Mouse (Mus musculus) 416B (cell line): Measurements from ENCODE around the gene Eaf2.

Source experiments
- DNase-seq: peaks from one replicate; pipeline ENCODE4 v3.0.0; 2011; ENCODE audit warnings: low read depth

Eaf2 gene

DNA sequence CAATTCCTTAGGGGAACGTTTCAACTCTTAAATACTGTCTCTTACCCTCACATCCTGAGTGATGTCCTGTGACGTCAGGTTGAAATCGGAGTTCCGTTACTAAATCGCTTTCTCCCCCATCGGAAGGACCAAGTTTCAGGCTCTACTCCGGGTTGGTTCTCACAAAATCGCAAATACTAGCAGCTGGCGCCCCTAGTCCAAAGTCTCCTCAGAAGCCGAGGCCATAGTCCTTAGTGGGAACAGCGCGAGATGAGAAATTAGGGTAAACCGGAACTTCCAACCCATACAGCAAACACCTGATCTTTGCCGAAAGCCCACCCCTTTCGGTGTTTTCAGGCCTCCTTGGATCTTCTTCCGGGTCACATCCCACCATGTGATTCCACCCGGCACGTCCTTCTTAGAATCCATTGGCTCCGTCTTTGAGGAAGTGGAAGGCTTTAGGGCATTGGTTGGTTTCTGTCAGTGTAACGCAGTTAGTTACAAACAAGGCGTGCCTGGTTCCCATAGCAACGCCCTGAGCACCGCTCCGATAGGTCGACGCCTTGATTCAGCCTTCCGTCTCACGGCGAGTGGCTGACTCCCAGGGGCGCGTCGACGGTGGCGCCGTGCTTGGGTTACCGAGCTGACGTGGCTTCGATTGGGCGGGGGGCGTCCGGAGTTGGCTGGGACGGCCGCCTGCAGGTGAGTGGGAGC lies at the start of gene Eaf2, which contains the start of gene Golgb1:
Gene Eaf2, minus strand, starts transcription at position 421 of the 693 bp plus-strand sequence.
Gene Golgb1, plus strand, starts transcription at position 558 of the 693 bp plus-strand sequence.
- peak; percentile 100 for DNase-seq

GRCm38 (mm10) chr16:36924312-36924711 lies 49.5 kb upstream of the Eaf2 start:
- DNase-seq: peak; percentile 16

- no peak for DNase-seq
Observed at GRCm38 (mm10) chr16:36921980-36922379, 47.2 kb upstream of the Eaf2 start.

DNA sequence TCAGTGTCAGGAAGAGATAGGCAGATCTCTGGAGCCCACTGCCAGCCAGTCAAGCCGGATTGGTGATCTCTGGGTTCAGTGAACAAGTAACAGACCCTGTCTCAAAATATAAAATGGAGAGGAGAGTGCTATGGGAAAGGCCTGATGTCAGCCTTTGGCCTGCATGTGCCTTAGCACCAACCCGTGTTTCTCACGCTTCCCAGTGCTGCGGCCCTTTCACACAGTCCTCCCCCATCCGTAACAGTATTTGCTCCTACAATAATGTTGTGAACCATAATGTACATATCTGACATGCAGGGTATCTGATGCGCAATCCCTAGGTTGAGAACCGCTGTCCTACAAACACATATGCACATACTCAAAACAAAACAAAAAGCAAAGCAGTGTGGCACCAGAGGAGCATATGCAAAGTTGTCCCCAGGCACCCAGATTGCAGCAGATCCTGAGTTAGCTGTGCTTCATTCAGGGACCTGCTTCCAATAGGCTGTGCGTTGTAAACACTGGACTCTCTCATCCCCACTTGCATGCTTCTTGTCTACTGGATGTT lies 46.3 kb upstream of the Eaf2 start:
- no peak for DNase-seq

- DNase-seq: peak; percentile 53
Observed at GRCm38 (mm10) chr16:36920410-36920809, 45.6 kb upstream of the Eaf2 start.

GRCm38 (mm10) chr16:36918505-36918904 lies 43.7 kb upstream of the Eaf2 start:
- no peak for DNase-seq

DNA sequence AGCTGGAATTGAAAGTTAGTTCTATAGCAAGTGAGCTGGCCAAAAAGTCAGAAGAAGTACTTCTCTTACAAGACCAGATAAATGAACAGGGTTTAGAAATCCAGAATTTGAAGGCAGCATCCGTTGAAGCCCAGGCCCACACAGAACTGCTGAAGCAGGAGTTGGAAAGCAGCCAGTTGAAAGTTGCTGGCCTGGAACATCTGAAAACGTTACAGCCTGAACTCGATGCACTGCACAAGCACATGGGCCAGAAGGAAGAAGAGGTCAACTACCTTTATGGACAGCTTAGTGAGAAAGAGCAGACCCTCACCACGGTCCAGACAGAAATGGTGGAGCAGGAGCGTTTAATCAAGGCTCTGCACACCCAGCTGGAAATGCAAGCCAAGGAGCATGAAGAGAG lies 39.4 kb upstream of the Eaf2 start:
- DNase-seq: no peak

DNA sequence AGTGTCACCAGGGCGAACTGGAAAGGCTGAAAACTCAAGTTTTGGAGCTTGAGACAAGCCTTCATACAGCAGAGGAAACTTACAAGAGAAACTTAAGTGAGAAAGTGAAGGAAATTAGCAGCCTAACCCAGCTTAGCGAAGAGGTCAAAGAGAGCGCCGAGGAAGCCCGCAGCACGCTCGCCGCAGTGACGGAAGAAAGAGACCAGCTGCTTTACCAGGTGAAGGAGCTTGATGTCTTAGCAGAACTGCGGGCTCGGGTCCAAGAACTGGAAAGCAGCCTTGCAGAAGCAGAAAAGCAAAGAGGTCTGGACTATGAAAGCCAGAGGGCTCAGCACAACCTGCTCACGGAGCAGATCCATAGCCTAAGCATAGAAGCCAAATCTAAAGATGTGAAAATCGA lies 37.5 kb upstream of the Eaf2 start:
- no peak for DNase-seq

DNA sequence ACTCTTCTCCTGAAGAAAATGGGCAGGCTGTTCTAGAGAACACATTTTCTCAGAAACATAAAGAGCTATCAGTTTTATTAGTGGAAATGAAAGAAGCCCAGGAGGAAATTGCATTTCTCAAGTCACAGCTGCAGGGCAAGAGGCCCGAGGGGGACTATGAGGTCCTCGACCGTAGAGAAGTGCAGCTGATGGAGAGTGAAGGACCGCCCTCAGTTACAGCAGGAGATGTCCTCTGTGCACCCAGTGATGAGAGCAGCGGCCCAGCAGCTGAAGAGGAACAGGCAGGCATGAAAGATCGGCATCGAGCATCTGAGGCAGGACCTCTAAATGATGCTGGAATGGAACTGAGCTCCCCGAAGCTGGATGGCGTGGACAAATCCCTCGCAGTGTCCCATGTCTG lies 37.1 kb upstream of the Eaf2 start:
- no peak for DNase-seq

DNA sequence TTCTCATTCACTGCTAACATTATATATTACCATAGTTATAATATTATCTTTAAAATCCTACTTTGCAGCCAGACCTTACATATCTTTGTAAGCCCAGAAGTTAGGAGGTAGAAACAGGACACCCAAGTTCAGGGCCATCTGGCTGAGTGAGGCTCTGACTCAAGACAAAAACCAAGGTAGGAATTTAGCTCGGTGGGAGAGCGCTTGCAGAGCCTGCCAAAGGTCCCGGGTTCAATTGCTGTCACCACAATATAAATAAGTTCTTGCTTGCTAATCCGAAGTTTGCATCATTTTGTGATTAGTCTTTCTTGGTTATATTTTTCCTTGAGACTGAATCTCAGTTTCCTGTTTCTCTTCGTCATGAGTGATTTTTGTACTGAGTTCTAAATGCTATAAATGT lies 28.4 kb upstream of the Eaf2 start:
- no peak for DNase-seq

DNA sequence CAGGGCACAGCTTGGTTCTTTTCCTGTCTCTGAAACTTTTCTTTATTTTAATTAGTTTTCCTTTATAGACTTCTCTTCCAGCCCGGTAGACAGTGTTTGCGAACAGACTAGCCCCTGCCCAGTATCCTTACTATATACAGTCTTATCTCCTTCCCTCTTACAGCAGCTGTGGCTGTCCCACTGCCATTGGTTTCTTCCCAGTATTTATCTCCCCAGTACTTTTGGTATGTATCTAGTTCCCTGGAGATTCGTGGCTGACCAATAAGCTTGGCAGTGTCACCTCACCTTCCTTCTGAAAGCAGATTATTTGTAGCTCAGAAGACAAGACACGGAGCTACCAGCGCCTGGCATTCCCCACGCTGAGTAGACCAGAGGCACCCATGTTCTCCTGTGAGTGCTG lies 21.9 kb upstream of the Eaf2 start:
- DNase-seq: no peak

- no peak for DNase-seq
Observed at GRCm38 (mm10) chr16:36893317-36893716, 18.5 kb upstream of the Eaf2 start.

DNA sequence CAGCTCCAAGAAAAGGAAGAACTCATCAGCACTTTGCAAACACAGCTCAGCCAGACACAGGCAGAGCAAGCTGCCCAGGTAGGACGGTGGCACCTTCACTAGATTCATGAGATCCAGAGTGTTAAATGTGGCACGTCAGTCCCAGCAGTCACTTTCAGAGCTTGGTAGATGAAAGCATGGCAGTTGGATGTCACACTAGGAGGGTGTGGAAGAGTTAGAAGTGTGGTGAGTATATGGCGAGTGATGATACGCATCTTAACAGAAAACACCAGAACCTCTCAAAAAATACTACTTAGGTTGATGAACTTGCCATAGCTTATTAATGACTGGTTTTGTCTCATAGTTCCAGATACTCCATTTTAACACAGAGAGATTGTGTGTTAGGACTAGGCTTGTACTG lies 16.6 kb upstream of the Eaf2 start:
- no peak for DNase-seq

- no peak for DNase-seq
Observed at GRCm38 (mm10) chr16:36890559-36890958, 15.8 kb upstream of the Eaf2 start.

DNA sequence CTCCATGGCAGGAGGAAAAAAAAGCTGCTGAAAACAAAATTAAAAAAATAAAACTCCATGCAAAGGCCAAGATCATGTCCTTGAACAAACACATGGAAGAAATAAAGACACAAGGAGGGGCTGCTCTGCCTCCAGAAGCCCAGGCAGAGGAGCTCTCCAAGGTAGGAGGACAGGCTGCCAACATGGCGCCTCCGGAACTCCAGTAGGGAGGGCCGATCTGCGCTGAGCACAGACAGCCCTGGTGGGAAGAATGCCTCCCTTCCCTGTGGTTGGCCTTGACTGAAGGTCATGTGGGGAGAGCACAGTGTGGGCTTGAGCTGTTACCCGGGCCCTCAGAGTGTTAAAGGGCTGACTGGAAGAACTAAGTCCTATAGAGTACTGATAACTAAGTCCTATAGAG lies 12.7 kb upstream of the Eaf2 start:
- no peak for DNase-seq

DNA sequence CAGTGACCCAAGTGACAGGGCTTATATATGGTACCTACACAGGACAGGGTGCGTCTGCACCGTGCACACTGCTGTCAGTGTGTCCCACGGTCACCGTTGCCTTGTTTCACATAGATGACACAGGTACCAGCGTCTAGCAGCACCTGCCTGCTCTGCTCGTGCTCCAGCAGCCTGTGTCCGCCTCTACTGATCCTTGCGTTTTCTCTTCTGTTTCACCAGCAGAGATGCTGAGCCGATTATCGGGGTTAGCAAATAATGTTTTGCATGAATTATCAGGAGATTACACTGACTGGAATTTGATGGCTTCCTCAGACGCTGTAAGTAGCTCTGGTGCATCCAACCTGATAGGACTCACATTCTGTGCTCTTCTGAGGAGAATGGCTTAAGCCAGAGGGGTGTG lies 11.1 kb upstream of the Eaf2 start:
- no peak for DNase-seq

DNA sequence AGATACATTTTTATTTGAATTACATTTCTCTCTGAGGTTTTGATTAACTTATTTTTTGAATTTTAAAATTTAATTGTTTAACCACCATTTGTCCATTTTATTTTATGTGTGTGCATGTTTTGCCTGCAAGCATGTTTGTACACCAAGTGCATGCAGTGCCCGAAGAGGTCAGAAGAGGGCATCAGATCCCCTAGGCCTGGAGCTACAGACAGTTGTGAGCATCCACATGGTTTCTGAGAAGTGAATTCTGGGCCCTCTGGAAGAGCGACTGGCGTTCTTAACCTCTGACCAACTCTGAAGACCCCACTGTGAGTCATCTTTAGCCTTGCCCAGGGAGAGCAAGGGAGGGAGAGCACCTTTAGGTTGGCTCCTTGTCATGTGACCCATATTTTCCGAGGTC lies 10.1 kb upstream of the Eaf2 start:
- DNase-seq: peak; percentile 72

DNA sequence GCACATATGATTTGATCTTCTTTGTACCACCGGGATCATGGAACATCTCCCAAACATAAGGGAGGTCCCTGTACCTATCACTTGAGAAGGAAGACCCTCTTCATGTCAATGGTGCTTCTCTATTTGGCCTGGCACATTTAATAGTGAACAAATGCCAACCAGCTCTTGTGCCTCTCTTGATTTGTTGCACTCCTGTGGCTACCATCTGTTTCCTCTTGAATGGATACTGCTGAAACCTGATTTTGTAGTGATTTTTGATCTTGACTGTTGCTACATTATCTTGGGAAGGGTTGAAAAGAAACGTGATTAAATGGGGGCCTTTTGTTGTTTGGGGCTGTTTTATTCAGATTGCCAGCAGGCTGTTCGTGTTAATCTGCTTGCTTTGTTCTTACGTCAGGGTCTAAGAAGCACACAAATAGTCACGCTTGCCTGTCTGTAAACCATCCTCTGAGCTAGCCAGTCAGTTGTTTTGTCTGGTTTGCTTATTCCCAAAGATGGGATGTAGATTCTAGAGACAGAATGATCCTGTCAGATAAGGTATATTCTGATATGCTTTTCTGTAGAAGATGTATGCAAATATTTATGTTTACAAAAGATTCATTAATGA lies 8.0 kb upstream of the Eaf2 start:
- DNase-seq: no peak

- peak; percentile 52 for DNase-seq
Observed at GRCm38 (mm10) chr16:36877316-36877715, 2.5 kb upstream of the Eaf2 start.

- peak; percentile 39 for DNase-seq
Observed at GRCm38 (mm10) chr16:36875276-36875851, 561 bp upstream of the Eaf2 start.

GRCm38 (mm10) chr16:36869442-36869841 lies 5.4 kb downstream of the Eaf2 start:
- no peak for DNase-seq

DNA sequence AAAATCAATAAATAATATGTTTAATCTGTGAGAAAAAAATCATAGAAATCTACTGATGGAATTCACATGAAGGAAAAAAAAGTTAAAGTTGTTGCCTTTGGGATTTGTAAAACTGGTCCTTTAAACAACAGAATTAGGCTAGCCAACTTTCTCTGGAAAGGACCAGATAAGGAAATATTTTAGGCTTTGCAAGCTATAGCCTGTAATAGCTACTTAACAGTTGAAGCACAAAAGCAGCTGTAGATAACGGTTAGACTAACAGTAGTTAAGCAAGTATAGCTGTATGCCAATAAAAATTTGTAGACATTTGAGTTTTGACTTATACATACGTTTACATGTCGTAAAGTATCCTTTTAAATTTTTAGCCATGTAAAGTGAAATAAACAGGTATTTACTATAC lies 11.2 kb downstream of the Eaf2 start:
- DNase-seq: no peak

- no peak for DNase-seq
Observed at GRCm38 (mm10) chr16:36851202-36851601, 23.6 kb downstream of the Eaf2 start.
